Mouse (Mus musculus): ENCODE measurements around the gene Stx8. TPM values are rescaled to one million over a fixed set of nuclear protein-coding genes. Genes with fewer than 3 reads are reported as not detected.

Gene Stx8
- total and polyA plus RNA-seq, 2 experiments = 3.5 to 12.9 TPM

DNA sequence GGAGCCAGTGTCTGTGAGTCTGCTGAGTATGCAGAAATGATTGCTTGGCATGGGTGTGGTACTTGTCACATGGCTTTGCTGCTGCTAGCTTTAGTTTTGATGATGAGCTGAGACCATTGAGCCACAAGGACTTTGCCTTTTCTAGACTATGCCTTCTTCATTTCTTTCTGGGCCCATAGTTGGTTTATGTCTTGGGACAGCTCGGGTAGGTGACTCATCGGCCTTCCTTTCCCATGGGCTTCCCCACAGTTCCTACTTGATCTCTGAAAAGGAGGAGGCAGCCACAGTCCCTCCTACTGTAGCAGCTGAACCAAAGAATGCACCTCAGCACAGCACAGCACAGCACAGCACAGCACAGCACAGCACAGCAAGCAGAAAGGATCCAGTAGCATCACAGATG lies 66.5 kb downstream of the Stx8 start:
- H3K9ac ChIP-seq (ENCODE audit: low read depth, low read length) = no peak overlapping the region
- H3K4me3 ChIP-seq (ENCODE audit: insufficient read depth, low read depth, low read length) = no peak overlapping the region
- H3K27me3 ChIP-seq (ENCODE audit: control insufficient read depth, insufficient read depth, low read length) = no peaks in the 10 kb centered on the region
- H3K4me1 ChIP-seq (ENCODE audit: control insufficient read depth, insufficient read depth, low read length) = no peaks in the 10 kb centered on the region
- no peaks in the 10 kb centered on the region for H3K36me3 ChIP-seq (ENCODE audit: control insufficient read depth, insufficient read depth, low read length)
- DNase-seq (ENCODE audit: extremely low read depth, low read depth, low spot score) = no peak
- WGBS = 84% methylated on average over 2 of the region's 2 CpGs
- TF ChIP-seq CTCF (IDR thresholded peaks at IDR 0.05; ENCODE audit: low read depth, low read length) (no peak), POLR2A (IDR thresholded peaks at IDR 0.05; ENCODE audit: extremely low read depth, insufficient read depth, low read length) (no peak)
- no peaks in the 10 kb centered on the region for H3K79me2 ChIP-seq (ENCODE audit: control insufficient read depth, insufficient read depth, low read length)
- no peak overlapping the region for H3K27ac ChIP-seq (replicated peaks; ENCODE audit: insufficient read depth, low read depth, low read length)

GRCm38 (mm10) chr11:68033331-68033926 lies 67.4 kb downstream of the Stx8 start:
- H3K4me3 ChIP-seq (ENCODE audit: insufficient read depth, low read depth, low read length) = no peak overlapping the region
- H3K79me2 ChIP-seq (ENCODE audit: control insufficient read depth, insufficient read depth, low read length) = no peaks in the 10 kb centered on the region
- no peaks in the 10 kb centered on the region for H3K27me3 ChIP-seq (ENCODE audit: control insufficient read depth, insufficient read depth, low read length)
- TF ChIP-seq POLR2A (IDR thresholded peaks at IDR 0.05; ENCODE audit: extremely low read depth, insufficient read depth, low read length) = no peak
- TF ChIP-seq CTCF (IDR thresholded peaks at IDR 0.05; ENCODE audit: low read depth, low read length) = no peak
- no peak overlapping the region for H3K9ac ChIP-seq (ENCODE audit: low read depth, low read length)
- H3K27ac ChIP-seq (replicated peaks; ENCODE audit: insufficient read depth, low read depth, low read length) = no peak overlapping the region
- DNase-seq (ENCODE audit: extremely low read depth, low read depth, low spot score) = no peak
- H3K36me3 ChIP-seq (ENCODE audit: control insufficient read depth, insufficient read depth, low read length) = no peaks in the 10 kb centered on the region
- no peaks in the 10 kb centered on the region for H3K4me1 ChIP-seq (ENCODE audit: control insufficient read depth, insufficient read depth, low read length)
- WGBS = 92% methylated on average over 11 of the region's 11 CpGs

DNA sequence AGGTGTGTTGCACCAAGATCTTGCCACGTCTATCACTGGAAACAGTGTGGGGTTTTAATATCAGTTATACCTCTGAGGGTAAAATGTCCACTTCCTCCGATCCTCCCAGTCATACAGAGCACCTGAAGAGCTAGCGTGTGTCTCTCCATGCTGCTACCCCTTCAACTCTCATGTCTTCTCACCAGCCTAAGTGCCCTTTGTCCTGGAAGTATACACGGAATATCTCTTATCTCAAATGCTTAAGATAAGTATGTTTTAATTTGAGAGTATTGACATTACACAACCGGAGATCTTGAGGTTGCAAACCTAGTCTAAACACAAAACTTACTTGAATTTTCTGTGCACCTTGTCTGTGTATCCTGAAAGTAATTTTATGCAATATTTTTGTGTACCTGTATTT lies 68.4 kb downstream of the Stx8 start:
- Histone ChIP-seq H3K36me3 (ENCODE audit: control insufficient read depth, insufficient read depth, low read length) (no peaks in the 10 kb centered on the region), H3K79me2 (ENCODE audit: control insufficient read depth, insufficient read depth, low read length) (no peaks in the 10 kb centered on the region), H3K4me1 (ENCODE audit: control insufficient read depth, insufficient read depth, low read length) (no peaks in the 10 kb centered on the region), H3K4me3 (ENCODE audit: insufficient read depth, low read depth, low read length) (no peak overlapping the region), H3K27me3 (ENCODE audit: control insufficient read depth, insufficient read depth, low read length) (no peaks in the 10 kb centered on the region), H3K27ac (replicated peaks; ENCODE audit: insufficient read depth, low read depth, low read length) (no peak overlapping the region), H3K9ac (ENCODE audit: low read depth, low read length) (no peak overlapping the region)
- DNase-seq (ENCODE audit: extremely low read depth, low read depth, low spot score) = no peak
- WGBS = 87% methylated on average over 5 of the region's 5 CpGs
- TF ChIP-seq CTCF (IDR thresholded peaks at IDR 0.05; ENCODE audit: low read depth, low read length) = no peak
- TF ChIP-seq POLR2A (IDR thresholded peaks at IDR 0.05; ENCODE audit: extremely low read depth, insufficient read depth, low read length) = no peak

GRCm38 (mm10) chr11:68035303-68035891 lies 69.4 kb downstream of the Stx8 start:
- Histone ChIP-seq H3K4me1 (ENCODE audit: control insufficient read depth, insufficient read depth, low read length) (no peaks in the 10 kb centered on the region), H3K79me2 (ENCODE audit: control insufficient read depth, insufficient read depth, low read length) (no peaks in the 10 kb centered on the region), H3K4me3 (ENCODE audit: insufficient read depth, low read depth, low read length) (no peak overlapping the region), H3K9ac (ENCODE audit: low read depth, low read length) (no peak overlapping the region), H3K36me3 (ENCODE audit: control insufficient read depth, insufficient read depth, low read length) (no peaks in the 10 kb centered on the region), H3K27me3 (ENCODE audit: control insufficient read depth, insufficient read depth, low read length) (no peaks in the 10 kb centered on the region), H3K27ac (replicated peaks; ENCODE audit: insufficient read depth, low read depth, low read length) (no peak overlapping the region)
- no peak for TF ChIP-seq POLR2A (IDR thresholded peaks at IDR 0.05; ENCODE audit: extremely low read depth, insufficient read depth, low read length)
- TF ChIP-seq CTCF (IDR thresholded peaks at IDR 0.05; ENCODE audit: low read depth, low read length) = no peak
- WGBS = 94% methylated on average over 4 of the region's 4 CpGs
- no peak for DNase-seq (ENCODE audit: extremely low read depth, low read depth, low spot score)

GRCm38 (mm10) chr11:68036133-68036959 lies 70.4 kb downstream of the Stx8 start:
- H3K27ac ChIP-seq (replicated peaks; ENCODE audit: insufficient read depth, low read depth, low read length) = no peak overlapping the region
- no peaks in the 10 kb centered on the region for H3K79me2 ChIP-seq (ENCODE audit: control insufficient read depth, insufficient read depth, low read length)
- no peaks in the 10 kb centered on the region for H3K27me3 ChIP-seq (ENCODE audit: control insufficient read depth, insufficient read depth, low read length)
- DNase-seq (ENCODE audit: extremely low read depth, low read depth, low spot score) = no peak
- TF ChIP-seq CTCF (IDR thresholded peaks at IDR 0.05; ENCODE audit: low read depth, low read length) (no peak), POLR2A (IDR thresholded peaks at IDR 0.05; ENCODE audit: extremely low read depth, insufficient read depth, low read length) (no peak)
- H3K9ac ChIP-seq (ENCODE audit: low read depth, low read length) = no peak overlapping the region
- H3K4me1 ChIP-seq (ENCODE audit: control insufficient read depth, insufficient read depth, low read length) = no peaks in the 10 kb centered on the region
- 94% methylated on average over 20 of the region's 20 CpGs for WGBS
- H3K4me3 ChIP-seq (ENCODE audit: insufficient read depth, low read depth, low read length) = no peak overlapping the region
- no peaks in the 10 kb centered on the region for H3K36me3 ChIP-seq (ENCODE audit: control insufficient read depth, insufficient read depth, low read length)
